Mouse (Mus musculus) left cerebral cortex, postnatal 36 days (tissue): Measurements from ENCODE around the gene Nup107. TPM values are rescaled to one million over a fixed set of nuclear protein-coding genes. Genes with fewer than 3 reads are reported as not detected.
"Not testable (repeated sequence)": the region's sequence is repeated elsewhere in the genome, so short reads cannot be mapped to it uniquely, and the experiment has no call there.

Source experiments
- DNase-seq, 2 experiments: peaks; one replicate each; pipeline ENCODE4 v3.0.0; 2021 to 2022; ENCODE audit warnings: low spot score in 2 of 2, mixed read lengths in 1 of 2
- intact Hi-C: fragments of 180-260 bp; cut with DNase I; formaldehyde crosslinking; loops from one replicate; pipeline ENCODE4 v1.15.1; 2025
- total RNA-seq, 2 experiments: library from RNA; stranded (reverse); gene quantifications; 2 replicates each; pipeline ENCODE4 v1.2.3; 2021

Nup107 gene
- total RNA-seq, 2 experiments from 2014 or later: 12.8 to 15.5 TPM

DNA sequence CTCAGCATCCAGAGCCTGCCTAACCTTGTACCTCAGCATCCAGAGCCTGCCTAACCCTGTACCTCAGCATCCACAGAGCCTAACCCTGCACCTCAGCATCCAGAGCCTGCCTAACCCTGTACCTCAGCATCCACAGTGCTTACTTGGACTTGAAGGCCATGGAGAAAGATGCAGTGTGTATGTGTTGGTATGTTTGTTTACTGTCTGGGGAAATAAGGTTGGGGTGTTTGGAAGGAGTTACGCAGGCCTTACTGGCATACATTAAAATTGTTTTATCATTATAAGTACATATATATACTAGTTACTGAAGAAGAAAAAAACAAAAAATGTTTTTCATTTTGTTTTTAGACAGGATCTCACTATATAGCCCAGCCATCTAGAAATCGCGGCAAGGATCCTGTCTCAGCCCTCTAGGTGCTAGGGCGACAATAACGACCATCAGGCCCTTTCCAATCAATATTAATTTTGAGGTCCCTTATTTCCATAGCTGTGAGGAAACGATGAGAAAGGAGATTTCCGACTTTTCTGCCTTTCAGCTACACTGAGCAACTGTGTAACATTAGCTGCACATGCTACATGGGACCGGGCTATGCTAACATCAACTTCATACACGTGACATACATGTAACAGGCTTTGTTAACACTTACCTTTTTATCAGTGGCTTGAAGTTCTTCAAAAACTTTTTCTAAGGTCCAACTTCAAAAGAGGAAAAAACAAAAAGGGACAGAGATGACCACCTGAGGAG, 22.8 kb downstream of the Nup107 start:
- intact Hi-C loops: no loop called here
- DNase-seq: no peak

DNA sequence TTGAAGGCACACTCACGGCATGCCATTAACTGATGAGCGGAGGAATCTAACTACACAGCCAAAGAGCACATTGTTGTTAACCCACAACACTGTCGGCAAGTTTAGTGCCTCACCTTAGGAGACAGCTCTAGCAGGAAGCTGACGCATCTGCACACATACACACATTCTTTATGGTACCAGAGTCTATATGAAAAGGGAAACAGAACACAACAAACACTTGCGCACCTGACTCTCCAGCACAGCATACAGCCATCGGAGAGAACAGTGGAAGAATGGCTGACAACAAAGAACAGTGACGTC, 24.4 kb downstream of the Nup107 start:
- intact Hi-C loops: no loop called here
- no peak for DNase-seq

GRCm38 (mm10) chr10:117767286-117768140, 25.0 kb downstream of the Nup107 start:
- no peak for DNase-seq
- intact Hi-C loops: no loop called here

DNA sequence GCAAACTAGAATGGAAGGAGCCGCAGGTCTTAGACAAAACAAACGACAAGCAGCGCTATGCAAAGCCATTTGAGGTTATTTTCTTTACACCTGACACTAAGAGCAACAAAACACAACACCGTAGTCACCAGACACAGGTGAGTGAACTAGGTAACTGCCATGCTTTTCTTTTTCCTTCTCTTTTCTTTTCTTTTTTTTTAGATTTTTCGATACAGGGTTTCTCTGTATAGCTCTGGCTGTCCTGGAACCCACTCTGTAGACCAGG, 25.7 kb downstream of the Nup107 start:
- intact Hi-C loops: no loop called here
- DNase-seq: no peak

- intact Hi-C loops: no loop called here
- DNase-seq: no peak
Observed at GRCm38 (mm10) chr10:117766111-117766895, 26.2 kb downstream of the Nup107 start.

GRCm38 (mm10) chr10:117765116-117765894, 27.2 kb downstream of the Nup107 start:
- DNase-seq: no peak
- intact Hi-C loops: no loop called here

- intact Hi-C loops: no loop called here
- no peak for DNase-seq
Observed at GRCm38 (mm10) chr10:117764598-117764997, 27.9 kb downstream of the Nup107 start.

DNA sequence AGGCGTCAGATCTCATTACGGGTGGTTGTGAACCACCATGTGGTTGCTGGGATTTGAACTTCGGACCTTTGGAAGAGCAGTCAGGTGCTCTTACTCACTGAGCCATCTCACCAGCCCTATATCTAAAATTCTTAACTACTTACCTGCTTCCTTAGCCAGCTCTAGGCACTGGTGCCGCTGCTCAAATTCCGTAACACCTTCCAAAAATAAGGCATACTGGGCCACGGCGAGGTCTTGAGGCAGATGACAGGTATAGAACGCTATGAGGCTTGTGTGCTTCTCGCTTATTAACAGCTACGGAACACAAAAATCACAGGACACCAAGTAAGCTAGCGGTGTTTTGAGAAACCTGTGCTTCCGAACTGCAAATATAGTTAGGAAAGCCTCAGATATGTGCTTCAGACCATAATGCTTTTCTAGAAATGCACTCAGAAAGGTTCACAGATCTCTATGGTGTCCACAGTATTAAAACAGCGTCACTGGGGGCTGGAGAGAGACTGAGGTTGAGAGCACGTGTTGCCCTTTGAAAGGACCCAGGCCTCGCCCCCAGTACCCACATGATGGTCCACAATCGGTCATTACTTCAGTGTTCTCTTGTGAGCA, 28.8 kb downstream of the Nup107 start:
- intact Hi-C loops: no loop called here
- no peak for DNase-seq

- intact Hi-C loops: no loop called here
- DNase-seq: no peak
Observed at GRCm38 (mm10) chr10:117762966-117763365, 29.5 kb downstream of the Nup107 start.

GRCm38 (mm10) chr10:117762281-117762830, 30.1 kb downstream of the Nup107 start:
- DNase-seq: no peak
- intact Hi-C loops: no loop called here

GRCm38 (mm10) chr10:117761551-117761950, 31.0 kb downstream of the Nup107 start:
- DNase-seq: no peak
- intact Hi-C loops: no loop called here

DNA sequence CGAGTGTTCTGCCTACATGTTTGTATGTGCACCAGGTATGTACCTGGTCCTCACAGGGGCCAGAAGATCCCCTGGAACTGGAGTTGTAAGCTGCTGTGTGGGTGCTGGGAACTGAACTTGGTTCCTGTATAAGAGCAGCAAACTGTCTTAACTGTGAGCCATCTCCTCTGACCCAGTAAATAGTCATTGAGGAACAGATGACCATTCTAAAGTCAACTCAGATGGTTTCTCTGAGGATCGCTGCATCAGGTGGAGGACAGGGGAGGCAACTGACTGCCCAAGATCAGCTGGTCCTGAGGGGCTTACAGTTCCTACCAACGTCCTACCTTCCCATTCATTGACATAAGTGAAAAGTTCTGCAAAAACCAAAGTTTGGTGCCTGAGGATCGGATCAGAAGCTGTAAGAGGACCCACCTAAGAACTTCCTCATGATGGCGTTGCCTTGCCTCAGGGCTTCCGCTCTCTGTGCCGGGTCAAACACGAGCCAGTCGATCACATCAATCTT, 31.6 kb downstream of the Nup107 start:
- no peak for DNase-seq
- intact Hi-C loops: no loop called here

DNA sequence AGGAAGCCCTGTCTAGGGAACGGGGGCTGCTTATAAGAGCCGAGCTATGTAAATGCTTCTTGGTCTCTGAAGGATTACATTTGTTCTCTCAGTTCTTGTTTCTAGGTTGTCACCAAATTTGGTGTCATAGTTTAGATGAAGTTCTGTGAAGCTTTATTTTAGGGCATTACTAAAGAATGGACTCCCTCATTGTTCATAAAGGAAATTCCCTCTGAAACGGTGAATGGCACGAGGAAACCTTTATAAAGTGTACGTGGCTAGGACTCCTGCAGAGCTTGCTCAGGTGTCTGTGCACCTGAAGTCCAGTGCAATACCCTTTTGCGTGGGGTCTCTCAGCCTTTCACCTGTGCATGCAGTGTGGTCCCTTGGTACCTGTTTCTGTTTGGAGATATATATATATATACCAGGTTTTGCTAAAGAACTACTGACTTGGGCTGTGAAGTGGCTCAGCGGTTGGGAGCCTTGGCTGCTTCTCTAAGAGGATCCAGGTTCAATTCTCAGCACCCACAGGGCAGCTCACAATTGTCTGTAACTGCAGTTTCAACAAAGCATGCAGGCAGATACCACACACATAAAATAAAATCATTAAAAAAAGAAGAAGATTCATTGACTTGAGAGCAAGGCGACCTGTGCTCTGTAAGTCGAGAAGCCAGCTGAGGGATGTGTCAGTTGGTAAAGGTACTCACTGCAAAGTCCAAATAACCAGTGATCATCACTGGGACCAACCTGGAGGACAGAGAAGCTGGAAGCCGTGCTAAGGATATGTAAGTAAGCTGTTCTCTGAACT, 32.5 kb downstream of the Nup107 start:
- intact Hi-C loops: no loop called here
- DNase-seq: no peak

DNA sequence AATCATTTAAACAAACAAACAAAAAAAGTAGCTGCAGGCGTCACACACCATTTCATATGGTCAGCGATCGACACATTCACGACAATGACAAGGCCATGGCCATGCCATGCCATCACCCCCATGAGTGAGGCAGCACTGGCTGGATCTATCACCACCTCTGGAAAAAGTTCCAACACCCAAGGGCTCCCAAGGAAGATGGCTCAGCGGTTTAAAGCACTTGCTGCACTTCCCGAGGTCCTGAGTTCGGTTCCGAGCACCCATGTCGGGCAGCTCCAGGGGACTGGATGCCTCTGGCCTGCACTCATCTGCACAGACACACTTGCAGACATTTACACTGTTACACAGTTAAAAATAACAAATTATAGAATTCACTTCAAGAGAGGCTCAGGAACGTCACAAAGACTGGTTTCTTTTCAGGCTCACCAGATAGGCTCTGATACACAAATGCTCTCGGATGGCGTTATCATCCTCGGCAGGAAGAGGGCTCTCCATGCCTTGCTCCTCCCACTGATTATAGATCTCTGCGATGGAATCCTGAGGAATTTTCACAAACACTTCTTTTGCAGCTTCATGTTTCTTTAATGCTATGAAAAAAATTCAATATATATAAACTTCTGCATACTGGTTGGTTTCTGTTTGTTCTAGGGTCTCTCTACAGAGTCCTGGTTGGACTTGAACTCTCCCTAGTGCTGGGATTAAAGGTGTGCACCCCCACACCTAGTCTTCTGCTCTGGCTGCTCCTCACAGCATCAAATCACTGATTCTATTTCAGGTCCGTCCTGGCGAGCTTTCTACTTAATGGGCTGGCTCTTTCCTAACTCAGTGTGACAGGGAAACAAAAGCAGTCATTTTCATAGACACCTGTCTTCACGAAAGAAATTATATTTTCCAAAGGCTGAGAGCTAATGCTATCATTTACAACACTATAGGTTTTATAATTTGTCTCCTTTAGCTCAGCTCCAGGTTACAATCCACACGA, 33.5 kb downstream of the Nup107 start:
- DNase-seq: no peak
- intact Hi-C loops: no loop called here

DNA sequence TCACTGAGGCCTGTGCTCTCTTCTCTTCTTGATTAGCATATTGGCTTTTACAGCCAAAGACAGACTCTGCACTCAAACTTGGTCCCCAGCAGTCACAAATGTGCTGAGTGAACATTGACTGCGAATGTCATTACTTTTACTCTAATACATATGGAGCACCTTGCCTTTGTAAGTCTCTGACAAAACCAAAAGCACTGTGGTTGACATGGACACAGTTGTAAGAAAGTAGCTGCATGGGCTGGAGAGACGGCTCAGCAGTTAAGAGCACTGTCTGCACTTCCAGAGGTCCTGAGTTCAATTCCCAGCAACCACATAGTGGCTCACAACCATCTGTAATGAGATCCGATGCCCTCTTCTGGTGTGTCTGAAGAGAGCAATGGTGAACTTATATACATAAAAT, 34.2 kb downstream of the Nup107 start:
- intact Hi-C loops: not testable (repeated sequence)

GRCm38 (mm10) chr10:117757796-117758342, 34.6 kb downstream of the Nup107 start:
- DNase-seq: no peak
- intact Hi-C loops: no loop called here

More for the DNA sequence above, 34.2 kb downstream of the Nup107 start:
- DNase-seq: not testable (repeated sequence)

- DNase-seq: no peak
- intact Hi-C loops: no loop called here
Observed at GRCm38 (mm10) chr10:117757259-117757658, 35.2 kb downstream of the Nup107 start.
